In genomic region chrX:167357415-167357814, GRCm38 (mm10) we compare ENCODE assay signal across 12 mouse cellular contexts. TPM values are rescaled to one million over a fixed set of nuclear protein-coding genes. Genes with fewer than 3 reads are reported as not detected.
A peak's percentile ranks its signal among the peaks of the same experiment; 100 is the strongest.
DNase-seq lines count a peak whose midpoint lies in the region; ATAC-seq lines count a peak whose summit lies in the region.
"Had no signal": no experiment of that assay in that cellular context is flagged by ENCODE, and none has a peak within 500 bp of the region (broad histone marks: within the 10 kb centered on the region; RNA-seq: fewer than 3 reads in every experiment).

No protein-coding gene starts in this region.

- no peak for ATAC-seq in erythroblast, adult 5-6 weeks (replicated peaks; ENCODE audit: low FRiP score, poor library complexity, severe bottlenecking)

- WGBS in midbrain, embryonic 10.5 days, result 76% methylated on average over 2 of the region's 2 CpGs

- peaks cover 100% of the 10 kb centered on the region for H3K27me3 ChIP-seq in midbrain, embryonic 10.5 days (ENCODE audit: low read depth, poor library complexity, severe bottlenecking)
- H3K27me3 ChIP-seq: liver, embryonic 13.5 days had no signal

- H3K36me3 ChIP-seq in midbrain, embryonic 10.5 days, result peaks cover 17% of the 10 kb centered on the region; the same call in 1 of the 2 replicates
- H3K36me3 ChIP-seq: embryonic facial prominence, embryonic 12.5 days had no signal

- no peak overlapping the region for H3K4me3 ChIP-seq in midbrain, embryonic 10.5 days
- H3K4me3 ChIP-seq: embryonic facial prominence, embryonic 12.5 days; liver, embryonic 13.5 days had no signal

- no peak overlapping the region for H3K27ac ChIP-seq in midbrain, embryonic 10.5 days (replicated peaks)
- H3K27ac ChIP-seq: embryonic facial prominence, embryonic 12.5 days; liver, embryonic 13.5 days had no signal

- H3K9me3 ChIP-seq in midbrain, embryonic 10.5 days (replicated peaks), result no peaks in the 10 kb centered on the region
- H3K9me3 ChIP-seq: embryonic facial prominence, embryonic 12.5 days; liver, embryonic 13.5 days had no signal

- H3K4me1 ChIP-seq in midbrain, embryonic 10.5 days, result no peaks in the 10 kb centered on the region
- H3K4me1 ChIP-seq: embryonic facial prominence, embryonic 12.5 days; liver, embryonic 13.5 days had no signal

- DNase-seq in adrenal gland, postnatal 10 days, result peak; percentile 7
- no peak for DNase-seq in adrenal gland, postnatal 25 days
- DNase-seq in kidney, postnatal 14 days, result peak; percentile 6
- no peak for DNase-seq in kidney, adult 11 months
- DNase-seq in B cell, adult 2 months, result peak; percentile 41 to 54
- peak; percentile 8 to 11 for DNase-seq in layer of hippocampus, postnatal 10 days (ENCODE audit: low spot score in 2 of 2)
- DNase-seq in midbrain, embryonic 10.5 days (ENCODE audit: low spot score), result no peak
- DNase-seq: adrenal gland, adult 8-10 months; liver, embryonic 13.5 days; spleen, adult 18-20 months had no signal

RNA-seq across cellular contexts. Expression of gene Prps2, which starts 25.1 kb away (rescaled TPM):
- 10 to 100 TPM; 19.3 to 22.5 TPM for total RNA-seq in adrenal gland, postnatal 10 days (2021)
- total RNA-seq in adrenal gland, postnatal 25 days (2021), result 25.4 and 29.5 TPM in 2 replicates
- total RNA-seq in layer of hippocampus, postnatal 10 days (2021), result 10 to 100 TPM; 22.1 to 24.8 TPM
- 8.8 and 11.7 TPM in 2 replicates for total RNA-seq in erythroblast, adult 5-6 weeks (2015; ENCODE audit: low replicate concordance)
- total RNA-seq in erythroblast, adult 5-6 weeks (2017; ENCODE audit: low replicate concordance), result 2.9 and 9.7 TPM in 2 replicates
- 23.0 and 24.3 TPM in 2 replicates for polyA plus RNA-seq in midbrain, embryonic 10.5 days (2016; fragmentation: Nextera tagmentation; extraction: Ambion mirVana)

RNA-seq across cellular contexts. Expression of gene Tlr7, which starts 27.1 kb away (rescaled TPM):
- 1 to 10 TPM; 2.2 to 2.6 TPM for total RNA-seq in adrenal gland, postnatal 10 days (2021)
- 0.86 and 1.3 TPM in 2 replicates for total RNA-seq in adrenal gland, postnatal 25 days (2021)
- total RNA-seq in layer of hippocampus, postnatal 10 days (2021), result 1 to 10 TPM; 3.2 to 3.7 TPM
- total RNA-seq in erythroblast, adult 5-6 weeks (2015; ENCODE audit: low replicate concordance), result 11.1 and 36.7 TPM in 2 replicates
- total RNA-seq in erythroblast, adult 5-6 weeks (2017; ENCODE audit: low replicate concordance), result 3.5 and 16.2 TPM in 2 replicates
- 0.21 and 0.27 TPM in 2 replicates for polyA plus RNA-seq in midbrain, embryonic 10.5 days (2016; fragmentation: Nextera tagmentation; extraction: Ambion mirVana)

Comparison
In these comparisons a context has a peak if more than half of its experiments do, and no peak if none do; other contexts are left out.
1. DNase-seq: peak in adrenal gland, postnatal 10 days (single experiment), kidney, postnatal 14 days (single experiment), B cell, adult 2 months (2 of 2) and layer of hippocampus, postnatal 10 days (2 of 2); none in adrenal gland, postnatal 25 days (single experiment), kidney, adult 11 months (single experiment) and midbrain, embryonic 10.5 days (single experiment).